Mouse (Mus musculus): Measurements from ENCODE around the gene Olfr1122. TPM values are rescaled to one million over a fixed set of nuclear protein-coding genes. Genes with fewer than 3 reads are reported as not detected.

The Olfr1122 gene
- polyA plus RNA-seq (2015; fragmentation: Nextera tagmentation; extraction: Ambion mirVana), result not detected in 2 replicates

DNA sequence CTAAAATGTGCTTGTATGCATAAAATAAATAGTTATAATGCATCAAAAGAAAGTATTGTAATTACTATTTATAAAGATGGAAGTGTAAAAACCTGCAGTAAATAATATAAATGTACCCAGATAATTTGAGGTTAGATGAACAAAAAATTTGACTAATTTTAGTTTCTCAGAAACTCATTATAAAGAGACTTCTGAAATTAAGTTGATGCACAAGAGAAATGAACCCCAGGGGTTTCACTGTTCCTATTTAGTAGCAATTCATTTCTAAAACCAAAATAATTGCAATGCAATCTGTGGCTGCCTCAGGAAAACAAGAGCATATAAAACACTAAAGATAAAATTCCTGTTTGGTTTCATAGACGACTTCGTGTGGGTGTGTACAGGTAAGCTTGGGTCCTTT, at the start of gene Olfr1122:
Gene Olfr1122, plus strand, starts transcription at position 301 of the 400 bp plus-strand sequence.

DNA sequence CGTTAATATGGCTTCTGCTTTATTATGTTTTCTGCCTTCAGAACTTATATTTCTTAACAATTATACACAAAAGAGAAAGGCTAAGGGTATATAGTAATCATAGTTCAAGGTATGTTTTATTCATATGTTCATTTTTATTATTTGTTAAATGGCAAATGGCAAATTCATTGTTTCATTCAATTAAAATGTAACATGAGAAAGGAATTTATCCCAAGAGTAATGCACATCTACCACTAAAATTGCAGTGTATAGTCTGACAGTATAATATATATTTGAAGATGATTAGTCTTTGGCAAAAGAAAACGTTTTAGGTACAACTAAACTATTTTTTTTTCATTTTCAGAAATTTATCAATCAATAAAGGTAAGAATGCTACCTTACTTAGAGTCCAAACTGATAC, 31.1 kb upstream of the Olfr1122 start, which contains the start of gene Olfr1120:
Gene Olfr1120, plus strand, starts transcription at position 301 of the 400 bp plus-strand sequence.

DNA sequence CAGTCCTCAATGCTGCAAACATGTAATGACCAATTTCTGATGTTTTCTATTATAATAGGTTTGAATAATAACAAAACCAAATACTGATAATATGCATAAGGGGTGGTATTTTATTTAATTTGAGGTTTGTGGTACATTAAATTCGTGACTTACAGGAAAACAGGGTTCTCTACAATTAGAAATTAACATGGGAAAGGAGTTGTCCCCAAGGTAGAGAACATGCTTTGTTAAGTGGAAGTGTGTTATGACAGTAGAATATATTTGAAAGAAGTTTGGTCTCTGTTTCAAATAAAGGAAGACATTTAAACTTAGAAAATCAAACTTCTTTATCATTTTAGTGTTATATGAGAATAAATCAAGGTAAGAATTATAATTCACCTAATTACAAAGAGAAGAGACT, 16.1 kb upstream of the Olfr1122 start, which contains the start of gene Olfr1121:
Gene Olfr1121, plus strand, starts transcription at position 301 of the 400 bp plus-strand sequence.

DNA sequence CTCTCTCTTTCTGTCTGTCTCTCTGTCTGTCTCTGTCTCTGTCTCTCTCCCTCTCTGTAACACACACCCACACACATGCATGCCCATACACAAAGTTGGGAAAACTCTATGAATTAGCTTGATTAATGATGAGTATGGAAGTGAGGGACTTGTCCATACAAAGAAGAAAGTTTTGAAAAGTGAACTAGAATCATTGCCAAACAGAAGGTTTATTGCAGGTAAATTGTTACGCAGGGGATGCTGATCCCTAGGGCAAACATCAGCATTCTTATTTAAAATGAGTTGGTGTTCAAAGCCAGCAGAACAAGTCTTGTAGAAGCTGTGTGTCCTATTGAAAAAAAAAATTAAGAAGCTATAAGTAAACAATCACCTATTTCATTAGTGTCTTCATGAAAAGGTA, 30.7 kb downstream of the Olfr1122 start, which contains the start of gene Olfr1123:
Gene Olfr1123, plus strand, starts transcription at position 301 of the 400 bp plus-strand sequence.

DNA sequence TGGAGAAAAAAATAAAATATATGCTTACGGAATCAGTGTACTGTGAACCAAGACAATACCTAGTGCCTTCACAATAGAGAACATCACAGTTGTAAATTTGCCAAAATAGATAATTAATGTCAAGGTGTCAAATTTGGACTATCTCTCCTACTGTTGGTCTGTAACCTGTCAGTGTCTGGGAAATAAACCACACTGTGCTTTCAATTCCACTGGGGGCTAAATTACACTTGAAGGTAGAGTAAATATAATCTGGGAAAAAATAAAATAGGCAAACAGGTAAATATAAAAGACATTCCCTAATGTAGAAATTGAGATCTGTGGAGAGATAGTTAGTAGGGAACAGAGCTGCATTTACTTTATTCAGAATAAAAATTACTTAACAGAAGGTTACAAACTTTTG, 44.3 kb downstream of the Olfr1122 start, which contains the start of gene Olfr1124:
Gene Olfr1124, plus strand, starts transcription at position 301 of the 400 bp plus-strand sequence.

Other genes with a start within 250 kb of the Olfr1122 start
- not detected in 2 replicates for gene Olfr1110, start 245.5 kb upstream of the Olfr1122 start, polyA plus RNA-seq (2015; fragmentation: Nextera tagmentation; extraction: Ambion mirVana)
- gene Olfr1111, start 233.2 kb upstream of the Olfr1122 start, polyA plus RNA-seq (2015; fragmentation: Nextera tagmentation; extraction: Ambion mirVana), result not detected in 2 replicates
- not detected in 2 replicates for gene Olfr1112, start 198.1 kb upstream of the Olfr1122 start, polyA plus RNA-seq (2015; fragmentation: Nextera tagmentation; extraction: Ambion mirVana)
- gene Olfr1113, start 176.9 kb upstream of the Olfr1122 start, polyA plus RNA-seq (2015; fragmentation: Nextera tagmentation; extraction: Ambion mirVana), result not detected in 2 replicates
- gene Olfr1115, start 137.8 kb upstream of the Olfr1122 start, polyA plus RNA-seq (2015; fragmentation: Nextera tagmentation; extraction: Ambion mirVana), result not detected in 2 replicates
- not detected in 2 replicates for gene Olfr1116, start 118.3 kb upstream of the Olfr1122 start, polyA plus RNA-seq (2015; fragmentation: Nextera tagmentation; extraction: Ambion mirVana)
- gene Olfr1118, start 78.3 kb upstream of the Olfr1122 start, polyA plus RNA-seq (2015; fragmentation: Nextera tagmentation; extraction: Ambion mirVana), result not detected in 2 replicates
- gene Olfr1120, start 31.0 kb upstream of the Olfr1122 start, polyA plus RNA-seq (2015; fragmentation: Nextera tagmentation; extraction: Ambion mirVana), result not detected in 2 replicates
- gene Olfr1121, start 16.0 kb upstream of the Olfr1122 start, polyA plus RNA-seq (2015; fragmentation: Nextera tagmentation; extraction: Ambion mirVana), result not detected in 2 replicates
- not detected in 2 replicates for gene Olfr1123, start 30.8 kb downstream of the Olfr1122 start, polyA plus RNA-seq (2015; fragmentation: Nextera tagmentation; extraction: Ambion mirVana)
- gene Olfr1124, start 44.4 kb downstream of the Olfr1122 start, polyA plus RNA-seq (2015; fragmentation: Nextera tagmentation; extraction: Ambion mirVana), result 0.05 TPM in 1 of 2 replicates, not detected in the other
- not detected in 2 replicates for gene Olfr1126, start 68.1 kb downstream of the Olfr1122 start, polyA plus RNA-seq (2015; fragmentation: Nextera tagmentation; extraction: Ambion mirVana)
- not detected in 2 replicates for gene Pramel7, start 111.2 kb downstream of the Olfr1122 start, polyA plus RNA-seq (2015; fragmentation: Nextera tagmentation; extraction: Ambion mirVana)
- gene Pramel6, start 120.7 kb downstream of the Olfr1122 start, polyA plus RNA-seq (2015; fragmentation: Nextera tagmentation; extraction: Ambion mirVana), result not detected in 2 replicates
- not detected in 2 replicates for gene Olfr153, start 145.9 kb downstream of the Olfr1122 start, polyA plus RNA-seq (2015; fragmentation: Nextera tagmentation; extraction: Ambion mirVana)
- not detected in 2 replicates for gene Olfr1128, start 159.7 kb downstream of the Olfr1122 start, polyA plus RNA-seq (2015; fragmentation: Nextera tagmentation; extraction: Ambion mirVana)
- not detected in 2 replicates for gene Olfr1129, start 188.1 kb downstream of the Olfr1122 start, polyA plus RNA-seq (2015; fragmentation: Nextera tagmentation; extraction: Ambion mirVana)
- gene Olfr1130, start 220.4 kb downstream of the Olfr1122 start, polyA plus RNA-seq (2015; fragmentation: Nextera tagmentation; extraction: Ambion mirVana), result not detected in 2 replicates
- gene Olfr1131, start 241.3 kb downstream of the Olfr1122 start, polyA plus RNA-seq (2015; fragmentation: Nextera tagmentation; extraction: Ambion mirVana), result not detected in 2 replicates

Measured in skeletal muscle tissue, postnatal 0 days (tissue).